Mouse (Mus musculus) liver, embryonic 14.5 days (tissue): ENCODE data around the gene Fkbp15.

ENCODE experiments used
- CTCF ChIP-seq: IDR thresholded peaks from 2 replicates; pipeline ENCODE4 v1.5.1; 2016; ENCODE audit warnings: antibody characterized with exemption, low read depth, control low read depth
- EP300 ChIP-seq: IDR thresholded peaks from 2 replicates; pipeline ENCODE4 v1.6.1; 2016; ENCODE audit warnings: antibody characterized with exemption, low read depth

- TF ChIP-seq CTCF = no peak
- TF ChIP-seq EP300 = no peak
These were observed 35.5 kb upstream of the Fkbp15 start for GRCm38 (mm10) chr4:62395806-62396205.
